Mouse (Mus musculus) urinary bladder, postnatal 25 days (tissue): ENCODE measurements around the gene Olfr672.
"Not testable (repeated sequence)": the region's sequence is repeated elsewhere in the genome, so short reads cannot be mapped to it uniquely, and the experiment has no call there.

ENCODE experiments used
- DNase-seq: peaks from one replicate; pipeline ENCODE4 v3.0.0; 2022; ENCODE audit warnings: low spot score

Gene Olfr672

GRCm38 (mm10) chr7:105001929-105002328 lies at the start of gene Olfr672:
Gene Olfr672 (minus strand): TSS chr7:105002029.
- no peak for DNase-seq

DNA sequence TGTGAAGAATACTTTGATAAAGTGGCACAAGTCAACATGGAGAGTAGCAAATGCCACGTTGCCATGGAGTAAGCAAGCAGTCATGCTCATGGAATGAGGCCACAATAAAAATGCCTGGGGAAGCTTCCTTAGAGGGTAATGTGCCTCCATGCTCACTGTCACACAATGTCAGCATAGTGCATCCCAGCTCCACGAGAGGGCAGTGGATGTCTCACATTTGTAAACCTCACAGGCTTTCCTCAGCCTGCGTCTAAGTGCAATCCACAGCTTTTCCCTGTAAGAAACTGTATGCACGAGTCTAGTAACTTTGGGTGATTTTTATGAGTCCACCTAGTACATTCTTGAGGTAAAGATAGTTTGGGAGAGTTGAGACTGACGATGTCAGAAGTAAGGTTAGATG lies 32.0 kb upstream of the Olfr672 start:
- not testable (repeated sequence) for DNase-seq

- no peak for DNase-seq
Measured at GRCm38 (mm10) chr7:105032398-105032797, 30.6 kb upstream of the Olfr672 start, which contains the start of gene Olfr676. Gene Olfr676 (plus strand): TSS chr7:105032698.

GRCm38 (mm10) chr7:105028360-105028759 lies 26.5 kb upstream of the Olfr672 start, which contains the start of gene Olfr675:
Gene Olfr675 (minus strand): TSS chr7:105028460.
- DNase-seq = no peak

GRCm38 (mm10) chr7:105022530-105022929 lies 20.7 kb upstream of the Olfr672 start:
- no peak for DNase-seq

GRCm38 (mm10) chr7:104979026-104979425 lies 22.8 kb downstream of the Olfr672 start, which contains the start of gene Olfr671:
Gene Olfr671 (minus strand): TSS chr7:104979126.
- no peak for DNase-seq

- DNase-seq = not testable (repeated sequence)
Measured at GRCm38 (mm10) chr7:104972507-104972906, 29.3 kb downstream of the Olfr672 start.

DNA sequence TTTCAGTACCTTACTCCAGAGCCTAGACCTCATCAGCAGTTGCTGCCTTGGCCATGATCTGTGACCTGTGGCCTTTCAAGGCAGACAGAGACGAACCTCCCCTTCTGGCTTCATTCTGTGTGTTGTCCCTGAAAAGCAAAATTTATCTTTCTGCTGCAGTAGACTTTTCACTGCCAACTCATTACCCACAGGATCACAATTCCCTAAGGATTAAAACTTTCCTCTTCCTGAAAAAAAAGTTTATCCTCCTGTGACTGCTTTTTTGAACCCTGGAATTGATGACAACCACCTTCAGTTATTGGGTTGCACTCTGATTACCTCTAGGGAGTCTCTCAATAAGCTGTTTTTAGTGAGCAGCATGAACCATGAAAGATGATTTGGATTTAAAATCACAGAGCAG lies 39.3 kb downstream of the Olfr672 start, which contains the start of gene Olfr670:
TSS of gene Olfr670 (minus strand) at position 101 of the 400 bp plus-strand sequence.
- DNase-seq = no peak

- DNase-seq = not testable (repeated sequence)
Measured at GRCm38 (mm10) chr7:104950234-104950633, 51.6 kb downstream of the Olfr672 start.
